Mouse (Mus musculus) lung, embryonic 14.5 days (tissue): ENCODE measurements around the gene Ankrd34b. TPM values are rescaled to one million over a fixed set of nuclear protein-coding genes. Genes with fewer than 3 reads are reported as not detected.

ENCODE experiments used
- ATAC-seq: fragments of 200-750 bp; cut with Nextera tagmentation; 2 replicates; pipeline ENCODE4 v1.8.0; 2017; ENCODE audit warnings: mild to moderate bottlenecking, moderate TSS enrichment, moderate library complexity; ENCODE audit not compliant: insufficient read depth
- DNase-seq: peaks from one replicate; pipeline ENCODE4 v3.0.0-alpha.2; 2015
- H3K27ac ChIP-seq: fragments of 300-500 bp; sonication (generic); 2 replicates; pipeline ENCODE4 v1.5.1; 2014; ENCODE audit warnings: low read depth, mild to moderate bottlenecking, moderate library complexity
- H3K27me3 ChIP-seq: fragments of 300-500 bp; sonication (generic); 2 replicates; pipeline ENCODE4 v1.6.1; 2014; ENCODE audit warnings: low read length, control low read depth; ENCODE audit not compliant: insufficient read depth
- H3K36me3 ChIP-seq: fragments of 300-500 bp; sonication (generic); 2 replicates; pipeline ENCODE4 v1.6.1; 2014; ENCODE audit warnings: control low read depth; ENCODE audit not compliant: insufficient read depth
- H3K4me1 ChIP-seq: fragments of 300-500 bp; sonication (generic); 2 replicates; pipeline ENCODE4 v1.6.1; 2014; ENCODE audit warnings: antibody characterized with exemption, control low read depth; ENCODE audit not compliant: insufficient read depth
- H3K4me2 ChIP-seq: fragments of 300-500 bp; sonication (generic); 2 replicates; pipeline ENCODE4 v1.6.1; 2014; ENCODE audit warnings: mild to moderate bottlenecking
- H3K4me3 ChIP-seq: fragments of 300-500 bp; sonication (generic); 2 replicates; pipeline ENCODE4 v1.5.1; 2014; ENCODE audit warnings: low read depth, low read length
- H3K9ac ChIP-seq: fragments of 300-500 bp; sonication (generic); 2 replicates; pipeline ENCODE4 v1.6.1; 2014
- H3K9me3 ChIP-seq: fragments of 300-500 bp; sonication (generic); 2 replicates; pipeline ENCODE4 v1.6.1; 2016; ENCODE audit warnings: low read depth, low read length, control low read depth
- CTCF ChIP-seq: IDR thresholded peaks from 2 replicates; pipeline ENCODE4 v1.5.1; 2016; ENCODE audit warnings: antibody characterized with exemption, low read depth
- whole genome bisulfite sequencing: fragments of 180-500 bp; shearing (Covaris S2); extraction: QIAGEN DNeasy Blood & Tissue Kit; methylation state at CpG from one replicate; pipeline ENCODE4 v1.1.7; 2014; 5-methylcytosine and 5-hydroxymethylcytosine counted together
- polyA plus RNA-seq: library from polyadenylated mRNA; unstranded; fragments of >200 nt; fragmentation: Nextera tagmentation; extraction: Ambion mirVana; gene quantifications from 2 replicates; pipeline ENCODE4 v1.2.1, GENCODE M21; 2014

The Ankrd34b gene
- 0.34 and 0.57 TPM in 2 replicates for polyA plus RNA-seq

DNA sequence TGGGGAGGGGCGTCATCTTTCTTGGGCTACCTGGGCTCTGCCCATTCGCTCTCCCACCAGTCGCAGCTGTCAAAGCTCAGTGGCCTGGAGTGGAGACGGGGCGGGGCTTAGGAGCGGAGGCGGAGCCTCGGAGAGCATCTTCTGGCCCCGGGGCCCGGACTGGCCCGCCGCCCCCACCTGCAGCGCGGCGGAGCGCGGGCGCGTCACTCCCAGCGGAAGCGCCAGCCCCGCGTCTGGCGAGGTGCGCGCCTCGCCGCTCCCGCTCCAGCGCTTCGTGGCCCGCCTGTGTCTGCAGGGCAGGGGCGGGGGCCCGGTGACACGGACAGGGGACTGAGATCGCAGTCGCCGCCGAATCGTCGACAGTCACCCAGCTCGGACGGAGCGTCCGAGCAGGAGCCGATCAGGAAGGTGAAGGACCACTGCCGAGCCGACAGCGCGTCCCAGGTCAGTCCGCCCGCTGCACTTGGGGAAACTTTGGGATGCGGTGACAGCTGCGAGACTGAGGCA is at the start of gene Ankrd34b:
Gene Ankrd34b (plus strand): TSS at position 139 of the 507 bp plus-strand sequence.
- no peaks in the 10 kb centered on the region for H3K36me3 ChIP-seq
- DNase-seq (peak; percentile 70), ATAC-seq (peak; percentile 71)
- H3K4me2 ChIP-seq, result peak within 1 kb of the TSS; percentile 98
- no peaks in the 10 kb centered on the region for H3K9me3 ChIP-seq
- H3K27ac ChIP-seq, result no peak within 1 kb of the TSS
- H3K4me1 ChIP-seq, result peaks cover 13% of the 10 kb centered on the region
- H3K27me3 ChIP-seq, result peaks cover 49% of the 10 kb centered on the region
- no peak for TF ChIP-seq CTCF
- H3K4me3 ChIP-seq, result peak within 1 kb of the TSS; percentile 54
- WGBS, result 1% methylated on average over 49 of the region's 54 CpGs
- H3K9ac ChIP-seq, result peak within 1 kb of the TSS; percentile 38

DNA sequence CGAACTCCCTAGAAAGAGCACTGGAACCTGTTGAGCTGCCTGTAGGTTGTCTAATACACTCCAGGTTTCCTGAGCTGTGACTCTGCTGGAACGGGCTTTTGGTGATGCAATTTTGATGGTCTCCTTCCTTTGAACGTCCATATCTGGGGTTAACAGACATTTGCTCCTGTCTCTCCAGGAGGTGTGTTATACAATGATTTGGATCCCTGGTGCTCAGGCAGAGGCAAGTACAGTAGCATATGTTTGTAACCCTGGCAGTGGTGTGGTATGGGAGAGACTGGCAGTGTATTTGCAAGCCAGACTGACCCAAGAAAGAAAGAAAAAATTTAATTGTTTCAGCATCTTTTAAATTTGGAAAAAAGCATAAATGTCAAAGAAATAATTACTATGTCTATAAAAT is 38.3 kb upstream of the Ankrd34b start:
- Histone ChIP-seq H3K4me1 (no peaks in the 10 kb centered on the region), H3K9me3 (no peaks in the 10 kb centered on the region), H3K27ac (no peak overlapping the region), H3K9ac (no peak overlapping the region), H3K27me3 (no peaks in the 10 kb centered on the region), H3K4me3 (no peak overlapping the region), H3K36me3 (peaks cover 14% of the 10 kb centered on the region; the same call in 1 of the 2 replicates), H3K4me2 (no peak overlapping the region)
- 74% methylated on average over 3 of the region's 3 CpGs for WGBS
- ATAC-seq, result no peak
- DNase-seq, result no peak
- TF ChIP-seq CTCF, result no peak

DNA sequence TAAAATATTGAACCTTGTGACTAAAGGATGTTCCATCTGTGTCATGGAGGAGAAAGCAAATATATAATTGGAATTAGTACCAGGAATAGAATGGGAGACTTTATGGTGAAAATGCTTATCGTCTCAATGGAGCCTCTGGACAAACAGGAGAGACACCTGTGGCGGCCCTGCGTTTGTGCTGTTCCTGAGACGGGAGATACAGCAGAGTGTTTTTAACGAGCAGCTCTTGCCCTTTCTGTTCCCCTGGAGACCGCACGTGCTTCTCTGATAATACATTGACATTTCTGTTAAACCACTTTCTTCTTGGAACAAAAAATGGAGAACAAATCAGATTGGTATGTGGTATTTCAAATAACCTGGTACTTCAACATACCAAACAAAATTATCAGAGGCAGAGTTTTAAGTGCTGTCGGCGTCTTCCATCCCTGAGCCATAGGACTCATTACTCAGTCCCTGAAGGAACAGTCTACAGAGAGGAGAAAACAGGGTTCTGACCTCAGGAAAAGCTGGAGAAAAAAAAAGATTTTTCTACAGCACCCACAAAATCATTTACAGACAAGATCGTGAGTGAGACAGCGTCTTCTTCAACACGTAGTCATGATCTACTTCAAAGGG is 32.5 kb upstream of the Ankrd34b start:
- peak; percentile 34 for DNase-seq
- peak; percentile 60; the same call in 1 of the 2 replicates for ATAC-seq
- no peak overlapping the region for H3K9ac ChIP-seq
- H3K27me3 ChIP-seq, result no peaks in the 10 kb centered on the region
- no peak overlapping the region for H3K27ac ChIP-seq
- H3K4me3 ChIP-seq, result no peak overlapping the region
- 58% methylated on average over 12 of the region's 12 CpGs for WGBS
- H3K36me3 ChIP-seq, result no peaks in the 10 kb centered on the region
- no peak overlapping the region for H3K4me2 ChIP-seq
- no peaks in the 10 kb centered on the region for H3K4me1 ChIP-seq
- TF ChIP-seq CTCF, result no peak
- H3K9me3 ChIP-seq, result no peaks in the 10 kb centered on the region

DNA sequence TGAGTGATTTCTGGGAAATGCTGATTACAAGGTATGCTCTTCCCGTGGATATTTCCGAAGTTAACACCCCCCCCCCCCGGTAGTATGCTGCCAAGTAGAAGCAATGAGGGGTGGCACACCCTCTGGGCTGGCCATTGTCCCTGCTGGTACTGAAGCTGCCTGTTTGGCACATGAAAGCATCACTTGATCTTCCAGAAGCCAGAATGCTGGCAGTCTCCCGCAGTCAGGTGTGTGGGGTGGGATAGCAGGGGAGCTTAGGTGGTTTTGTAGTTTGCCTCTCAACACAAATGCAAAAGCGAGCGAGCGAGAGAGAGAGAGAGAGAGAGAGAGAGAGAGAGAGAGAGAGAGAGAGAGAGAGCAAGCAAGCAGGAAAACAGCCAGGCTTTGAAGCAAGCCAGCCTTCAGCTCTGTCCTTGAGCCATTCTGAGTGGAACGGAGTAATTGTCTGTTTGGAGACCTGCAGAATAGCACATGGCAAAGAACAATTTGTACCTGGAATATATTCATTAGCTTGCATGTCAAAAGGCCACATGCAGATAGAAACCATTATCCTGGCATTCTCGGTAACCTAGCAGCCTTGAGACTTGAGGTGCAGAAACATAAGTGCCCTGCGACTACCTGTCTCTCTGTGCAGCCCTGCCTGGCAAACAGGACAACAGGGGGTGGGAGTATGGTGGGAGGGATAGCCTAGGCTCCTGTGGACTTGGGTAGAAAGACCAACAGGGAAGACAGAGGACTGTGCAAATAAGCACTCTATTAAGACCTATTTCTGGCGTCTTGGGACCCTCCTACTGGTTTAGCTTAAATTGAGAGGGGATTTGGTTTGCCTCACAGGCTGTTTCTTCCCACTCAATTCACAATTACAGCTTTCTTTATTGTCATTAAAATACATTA is 27.0 kb upstream of the Ankrd34b start:
- 68% methylated on average over 11 of the region's 11 CpGs for WGBS
- no peak overlapping the region for H3K9ac ChIP-seq
- ATAC-seq (no peak), DNase-seq (no peak)
- H3K9me3 ChIP-seq, result no peaks in the 10 kb centered on the region
- no peaks in the 10 kb centered on the region for H3K27me3 ChIP-seq
- no peaks in the 10 kb centered on the region for H3K36me3 ChIP-seq
- no peaks in the 10 kb centered on the region for H3K4me1 ChIP-seq
- no peak for TF ChIP-seq CTCF
- no peak overlapping the region for H3K27ac ChIP-seq
- no peak overlapping the region for H3K4me2 ChIP-seq
- H3K4me3 ChIP-seq, result no peak overlapping the region

DNA sequence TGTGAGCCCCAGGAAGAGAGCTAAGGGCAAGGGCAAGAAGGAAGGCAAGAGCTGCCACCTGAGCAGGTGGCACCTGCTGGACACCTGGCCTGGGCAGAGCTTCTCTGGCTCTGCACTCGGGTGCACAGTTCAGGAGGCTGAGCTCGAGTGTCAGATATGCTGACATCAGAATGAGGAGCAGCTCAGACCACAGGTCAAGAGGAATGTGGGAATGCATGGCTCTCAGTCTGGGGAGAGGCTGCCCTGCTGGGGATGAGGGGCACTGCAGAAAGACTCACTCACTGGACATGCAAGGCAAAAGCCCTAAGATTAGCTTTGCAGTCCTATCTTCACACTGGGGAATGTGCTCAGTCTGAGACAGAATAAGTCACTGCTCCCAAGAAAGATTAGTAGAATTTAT is 23.6 kb upstream of the Ankrd34b start:
- ATAC-seq (no peak), DNase-seq (no peak)
- no peak overlapping the region for H3K4me2 ChIP-seq
- H3K4me3 ChIP-seq, result no peak overlapping the region
- no peaks in the 10 kb centered on the region for H3K27me3 ChIP-seq
- H3K27ac ChIP-seq, result no peak overlapping the region
- no peaks in the 10 kb centered on the region for H3K9me3 ChIP-seq
- H3K4me1 ChIP-seq, result no peaks in the 10 kb centered on the region
- no peak overlapping the region for H3K9ac ChIP-seq
- TF ChIP-seq CTCF, result no peak
- 19% methylated on average over 2 of the region's 2 CpGs for WGBS
- H3K36me3 ChIP-seq, result no peaks in the 10 kb centered on the region

DNA sequence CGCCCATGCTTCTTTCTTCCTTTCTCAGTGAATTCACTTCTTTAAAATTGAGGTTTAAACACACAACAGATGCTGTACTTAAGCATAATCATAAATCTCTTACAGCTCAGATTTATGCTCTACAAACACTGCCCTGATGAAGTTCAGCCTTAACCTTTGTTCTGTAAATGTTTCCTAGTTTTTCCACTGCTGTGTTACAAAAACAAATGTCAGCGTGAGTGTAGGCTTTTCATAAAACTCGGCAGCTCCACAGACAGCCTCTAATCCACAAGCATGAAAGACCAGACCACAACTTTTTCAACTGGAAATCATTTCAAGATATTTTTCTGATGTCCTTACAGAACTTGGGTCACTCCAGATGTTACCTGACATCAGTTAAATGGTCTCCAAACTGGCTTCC is 22.2 kb upstream of the Ankrd34b start:
- H3K4me2 ChIP-seq, result no peak overlapping the region
- H3K27me3 ChIP-seq, result no peaks in the 10 kb centered on the region
- no peak overlapping the region for H3K9ac ChIP-seq
- ATAC-seq (no peak), DNase-seq (no peak)
- no peak overlapping the region for H3K4me3 ChIP-seq
- no peak overlapping the region for H3K27ac ChIP-seq
- H3K4me1 ChIP-seq, result no peaks in the 10 kb centered on the region
- TF ChIP-seq CTCF, result no peak
- no peaks in the 10 kb centered on the region for H3K9me3 ChIP-seq
- no peaks in the 10 kb centered on the region for H3K36me3 ChIP-seq
- 71% methylated on average over 3 of the region's 3 CpGs for WGBS

DNA sequence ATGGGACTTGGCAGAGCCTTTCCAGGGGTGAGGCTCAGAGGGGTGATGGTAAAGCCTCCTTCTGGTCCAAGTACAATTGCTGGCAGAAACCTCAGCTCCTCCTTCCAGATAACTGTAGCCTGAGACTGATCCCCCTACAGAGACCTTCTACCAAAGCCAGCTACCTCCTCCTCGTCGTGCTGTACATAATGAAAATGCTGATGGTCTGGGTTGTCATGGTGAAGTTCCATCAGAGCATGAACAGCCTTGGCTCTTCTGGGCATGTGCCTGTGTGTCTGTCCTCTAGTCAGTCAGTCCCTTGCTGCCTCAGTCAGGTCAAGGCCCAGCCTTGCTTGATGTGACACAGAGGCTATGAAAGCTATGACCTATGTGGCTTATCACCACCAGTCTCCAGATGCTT is 15.2 kb upstream of the Ankrd34b start:
- Histone ChIP-seq H3K27ac (no peak overlapping the region), H3K4me1 (no peaks in the 10 kb centered on the region), H3K4me3 (no peak overlapping the region), H3K27me3 (no peaks in the 10 kb centered on the region), H3K9me3 (no peaks in the 10 kb centered on the region), H3K36me3 (no peaks in the 10 kb centered on the region), H3K9ac (no peak overlapping the region), H3K4me2 (no peak overlapping the region)
- DNase-seq (no peak), ATAC-seq (no peak)
- TF ChIP-seq CTCF, result no peak
- 73% methylated on average over 2 of the region's 2 CpGs for WGBS
